Comparison of ENCODE assay signal across 14 mouse cellular contexts in the genomic region with DNA sequence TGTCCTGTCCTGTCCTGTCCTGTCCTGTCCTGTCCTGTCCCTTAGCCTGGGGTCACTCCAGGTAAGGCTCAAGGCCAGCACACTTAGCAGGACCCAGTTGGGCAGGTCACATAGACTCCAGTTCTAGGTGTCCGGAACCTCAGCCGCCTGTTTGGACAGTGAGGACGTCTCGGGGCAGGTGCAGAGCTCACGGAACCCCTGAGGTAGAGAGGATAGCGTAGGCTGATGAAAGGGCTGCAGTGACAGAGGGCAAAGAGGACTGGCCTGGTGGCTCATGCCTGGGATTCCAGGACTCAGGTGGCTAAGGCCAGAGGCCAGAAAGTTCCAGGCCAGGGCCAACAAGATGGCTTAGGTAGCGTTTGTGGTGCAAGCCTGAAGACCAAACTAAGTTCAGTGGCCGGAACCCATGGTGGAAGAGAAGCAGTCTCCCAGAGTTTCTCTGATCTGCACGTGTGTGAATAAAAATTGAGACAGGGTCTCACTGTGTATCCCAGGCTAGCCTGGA. TPM values are rescaled to one million over a fixed set of nuclear protein-coding genes. Genes with fewer than 3 reads are reported as not detected.
DNase-seq lines count a peak whose midpoint lies in the region; ATAC-seq and TF ChIP-seq lines count a peak whose summit lies in the region.
"Had no signal": no experiment of that assay in that cellular context is flagged by ENCODE, and none has a peak within 500 bp of the region (broad histone marks: within the 10 kb centered on the region; RNA-seq: fewer than 3 reads in every experiment).

No protein-coding gene starts in this region.

- 78% methylated on average over 9 of the region's 9 CpGs for WGBS in heart, embryonic 10.5 days
- 78% methylated on average over 9 of the region's 9 CpGs for WGBS in spleen, adult 2 months
- WGBS in liver, embryonic 11.5 days: 83% methylated on average over 9 of the region's 9 CpGs
- 87% methylated on average over 9 of the region's 9 CpGs for WGBS in stomach, embryonic 15.5 days
- 98% methylated on average over 9 of the region's 9 CpGs for WGBS in cerebellum, adult 2 months

- peak overlapping the region; percentile 51 for H3K4me2 ChIP-seq in liver, embryonic 11.5 days
- 0 out of 2 replicates have a peak overlapping the region, but pooled peaks have one; percentile 14 for H3K4me2 ChIP-seq in stomach, embryonic 15.5 days
- H3K4me2 ChIP-seq: hindbrain, embryonic 15.5 days; neural tube, embryonic 15.5 days had no signal

- ATAC-seq in liver, embryonic 11.5 days (replicated peaks; ENCODE audit: low FRiP score): no peak
- ATAC-seq in stomach, embryonic 15.5 days (ENCODE audit: insufficient read depth, low FRiP score, low read depth): no peak
- ATAC-seq: midbrain, embryonic 16.5 days had no signal

- H3K9ac ChIP-seq in liver, embryonic 11.5 days (ENCODE audit: low read depth, low read length): 0 out of 2 replicates have a peak overlapping the region, but pooled peaks have one; percentile 20
- H3K9ac ChIP-seq in stomach, embryonic 15.5 days: no peak overlapping the region
- H3K9ac ChIP-seq: hindbrain, embryonic 15.5 days; neural tube, embryonic 15.5 days had no signal

- H3K27me3 ChIP-seq in heart, embryonic 10.5 days (ENCODE audit: insufficient read depth, poor library complexity, severe bottlenecking): no peaks in the 10 kb centered on the region
- no peaks in the 10 kb centered on the region for H3K27me3 ChIP-seq in spleen, adult 2 months (ENCODE audit: control insufficient read depth, insufficient read depth, low read length)
- H3K27me3 ChIP-seq in liver, embryonic 11.5 days (replicated peaks; ENCODE audit: control insufficient read depth, insufficient read depth, low read length): no peaks in the 10 kb centered on the region
- H3K27me3 ChIP-seq in stomach, embryonic 15.5 days (replicated peaks): no peaks in the 10 kb centered on the region
- no peaks in the 10 kb centered on the region for H3K27me3 ChIP-seq in cerebellum, adult 2 months (ENCODE audit: control insufficient read depth, insufficient read depth, low read length)

- no peak for TF ChIP-seq CTCF in spleen, adult 2 months (IDR thresholded peaks at IDR 0.05; ENCODE audit: extremely low read depth, insufficient read depth, insufficient read length, insufficient replicate concordance)
- no peak for TF ChIP-seq CTCF in cerebellum, adult 2 months (IDR thresholded peaks at IDR 0.05; ENCODE audit: borderline replicate concordance, insufficient read depth, low read depth, low read length)

- no peak for TF ChIP-seq POLR2A in spleen, adult 2 months (IDR thresholded peaks at IDR 0.05; ENCODE audit: low read depth, low read length)
- no peak for TF ChIP-seq POLR2A in cerebellum, adult 2 months (IDR thresholded peaks at IDR 0.05; ENCODE audit: borderline replicate concordance, insufficient read depth, low read length)

- intact Hi-C loops in heart, postnatal 25 days (cut with DNase I): loop anchor here (5.0 kb wide), 2 partner anchors 109 to 164 kb away; no protein-coding TSS in a partner anchor

- H3K36me3 ChIP-seq in heart, embryonic 10.5 days: no peaks in the 10 kb centered on the region
- H3K36me3 ChIP-seq in spleen, adult 2 months (ENCODE audit: control insufficient read depth, insufficient read depth, low read length): no peaks in the 10 kb centered on the region
- H3K36me3 ChIP-seq in liver, embryonic 11.5 days (ENCODE audit: control insufficient read depth, insufficient read depth, low read length): no peaks in the 10 kb centered on the region
- H3K36me3 ChIP-seq in stomach, embryonic 15.5 days: no peaks in the 10 kb centered on the region
- H3K36me3 ChIP-seq: hindbrain, embryonic 15.5 days; neural tube, embryonic 15.5 days had no signal

- no peak overlapping the region for H3K4me3 ChIP-seq in heart, embryonic 10.5 days
- H3K4me3 ChIP-seq in spleen, adult 2 months (ENCODE audit: extremely low read depth, insufficient read depth, insufficient read length): peak overlapping the region; percentile 50; the same call in 1 of the 2 replicates
- no peak overlapping the region; the same call in 1 of the 2 replicates for H3K4me3 ChIP-seq in liver, embryonic 11.5 days (ENCODE audit: low read depth, low read length)
- no peak overlapping the region for H3K4me3 ChIP-seq in stomach, embryonic 15.5 days (replicated peaks)
- no peak overlapping the region for H3K4me3 ChIP-seq in cerebellum, adult 2 months (replicated peaks; ENCODE audit: insufficient read depth, low read depth, low read length)
- H3K4me3 ChIP-seq: hindbrain, embryonic 15.5 days; neural tube, embryonic 15.5 days had no signal

- H3K4me1 ChIP-seq in heart, embryonic 10.5 days: peaks cover 57% of the 10 kb centered on the region
- H3K4me1 ChIP-seq in spleen, adult 2 months (ENCODE audit: control insufficient read depth, insufficient read depth, insufficient read length): peaks cover 27% of the 10 kb centered on the region; the same call in 1 of the 2 replicates
- H3K4me1 ChIP-seq in liver, embryonic 11.5 days (replicated peaks; ENCODE audit: control insufficient read depth, insufficient read depth, low read length): peaks cover 39% of the 10 kb centered on the region
- H3K4me1 ChIP-seq in stomach, embryonic 15.5 days: peaks cover 31% of the 10 kb centered on the region
- peaks cover 7% of the 10 kb centered on the region; the same call in 1 of the 2 replicates for H3K4me1 ChIP-seq in cerebellum, adult 2 months (ENCODE audit: control insufficient read depth, insufficient read depth, low read length)

- H3K27ac ChIP-seq in heart, embryonic 10.5 days: peak overlapping the region; percentile 74
- H3K27ac ChIP-seq in spleen, adult 2 months (ENCODE audit: insufficient read depth, low read length): peak overlapping the region; percentile 84
- H3K27ac ChIP-seq in liver, embryonic 11.5 days (ENCODE audit: low read depth, low read length): peak overlapping the region; percentile 23; the same call in 1 of the 2 replicates
- H3K27ac ChIP-seq in stomach, embryonic 15.5 days: 0 out of 2 replicates have a peak overlapping the region, but pooled peaks have one; percentile 52
- no peak overlapping the region for H3K27ac ChIP-seq in cerebellum, adult 2 months (ENCODE audit: insufficient read depth, low read length)
- H3K27ac ChIP-seq: hindbrain, embryonic 15.5 days; neural tube, embryonic 15.5 days had no signal

- no peaks in the 10 kb centered on the region for H3K9me3 ChIP-seq in heart, embryonic 10.5 days
- H3K9me3 ChIP-seq in liver, embryonic 11.5 days (ENCODE audit: control insufficient read depth, low read length): no peaks in the 10 kb centered on the region
- H3K9me3 ChIP-seq in stomach, embryonic 15.5 days: no peaks in the 10 kb centered on the region
- H3K9me3 ChIP-seq: hindbrain, embryonic 15.5 days; neural tube, embryonic 15.5 days had no signal

- no peak for DNase-seq in heart, embryonic 10.5 days (ENCODE audit: low spot score)
- DNase-seq in heart, postnatal 25 days (ENCODE audit: low spot score): no peak
- DNase-seq in spleen, adult 2 months (ENCODE audit: low read depth in 1 of 2, low spot score in 2 of 2): no peak
- no peak for DNase-seq in spleen, postnatal 10 days (ENCODE audit: low spot score in 2 of 2)
- no peak for DNase-seq in liver, embryonic 11.5 days (ENCODE audit: low spot score)
- DNase-seq in natural killer cell, adult 2 months (ENCODE audit: low spot score in 2 of 2): no peak
- DNase-seq in cerebellum, adult 2 months: no peak
- DNase-seq: adrenal gland, postnatal 14 days; cerebellum, adult 11 months; lung, postnatal 14 days had no signal

RNA-seq across cellular contexts. Expression of a gene that starts 24.7 kb away (rescaled TPM):
- polyA plus RNA-seq in heart, embryonic 10.5 days (2016; fragmentation: Nextera tagmentation; extraction: Ambion mirVana): 6,505 and 8,921 TPM in 2 replicates
- total RNA-seq in heart, postnatal 25 days (2021): 100 to 1,000 TPM; 898 to 947 TPM
- 6,692 and 9,830 TPM in 2 replicates for polyA plus RNA-seq in spleen, adult 2 months (2012; rRNA removed)
- polyA plus RNA-seq in liver, embryonic 11.5 days (2014; fragmentation: Nextera tagmentation; extraction: Ambion mirVana): 11,958 and 12,749 TPM in 2 replicates
- 14,327 and 14,357 TPM in 2 replicates for polyA plus RNA-seq in stomach, embryonic 15.5 days (2015; fragmentation: Nextera tagmentation; extraction: Ambion mirVana)
- polyA plus RNA-seq in cerebellum, adult 2 months (2012; rRNA removed): 2,136 and 2,149 TPM in 2 replicates

RNA-seq across cellular contexts. Expression of a gene that starts 28.9 kb away (rescaled TPM):
- 254 and 329 TPM in 2 replicates for polyA plus RNA-seq in heart, embryonic 10.5 days (2016; fragmentation: Nextera tagmentation; extraction: Ambion mirVana)
- total RNA-seq in heart, postnatal 25 days (2021): 10 to 100 TPM; 36.6 to 42.8 TPM
- polyA plus RNA-seq in spleen, adult 2 months (2012; rRNA removed): 33.7 and 59.8 TPM in 2 replicates
- 142 and 148 TPM in 2 replicates for polyA plus RNA-seq in liver, embryonic 11.5 days (2014; fragmentation: Nextera tagmentation; extraction: Ambion mirVana)
- 181 and 185 TPM in 2 replicates for polyA plus RNA-seq in stomach, embryonic 15.5 days (2015; fragmentation: Nextera tagmentation; extraction: Ambion mirVana)
- 110 and 115 TPM in 2 replicates for polyA plus RNA-seq in cerebellum, adult 2 months (2012; rRNA removed)

RNA-seq across cellular contexts. Expression of a gene that starts 36.1 kb away (rescaled TPM):
- 13.4 and 14.6 TPM in 2 replicates for polyA plus RNA-seq in heart, embryonic 10.5 days (2016; fragmentation: Nextera tagmentation; extraction: Ambion mirVana)
- total RNA-seq in heart, postnatal 25 days (2021): 1 to 10 TPM; 5.4 to 6.0 TPM
- 15.8 and 22.1 TPM in 2 replicates for polyA plus RNA-seq in spleen, adult 2 months (2012; rRNA removed)
- 6.7 TPM in 2 replicates for polyA plus RNA-seq in liver, embryonic 11.5 days (2014; fragmentation: Nextera tagmentation; extraction: Ambion mirVana)
- polyA plus RNA-seq in stomach, embryonic 15.5 days (2015; fragmentation: Nextera tagmentation; extraction: Ambion mirVana): 12.3 and 12.6 TPM in 2 replicates
- 22.3 TPM in 2 replicates for polyA plus RNA-seq in cerebellum, adult 2 months (2012; rRNA removed)
